Mouse (Mus musculus): ENCODE results near the gene Il20rb. TPM values are rescaled to one million over a fixed set of nuclear protein-coding genes. Genes with fewer than 3 reads are reported as not detected.

The Il20rb gene
- 0.39 and 0.89 TPM in 2 replicates for polyA plus RNA-seq (2014; fragmentation: Nextera tagmentation; extraction: Ambion mirVana)

- H3K36me3 ChIP-seq (ENCODE audit: control insufficient read depth, insufficient read depth, low read length) = no peaks in the 10 kb centered on the region
- H3K27ac ChIP-seq (ENCODE audit: low read depth, low read length) = no peak within 1 kb of the TSS
- H3K27me3 ChIP-seq (ENCODE audit: control insufficient read depth, insufficient read depth, low read length) = no peaks in the 10 kb centered on the region
- no peak within 1 kb of the TSS for H3K4me3 ChIP-seq (ENCODE audit: low read depth, low read length)
- peaks cover 7% of the 10 kb centered on the region; the same call in 1 of the 2 replicates for H3K4me1 ChIP-seq (ENCODE audit: control insufficient read depth, insufficient read depth, low read length)
- H3K9me3 ChIP-seq (replicated peaks; ENCODE audit: control insufficient read depth, low read length) = no peaks in the 10 kb centered on the region
- no peak within 1 kb of the TSS for H3K9ac ChIP-seq (ENCODE audit: low read depth, low read length)
- no peak within 1 kb of the TSS for H3K4me2 ChIP-seq
- 85% methylated on average over 5 of the region's 5 CpGs for WGBS (ENCODE audit: insufficient replicate concordance)
- ATAC-seq (replicated peaks; ENCODE audit: insufficient number of reproducible peaks, low FRiP score, low TSS enrichment) = no peak
Measured at GRCm38 (mm10) chr9:100486431-100486830, at the start of gene Il20rb. TSS of gene Il20rb (minus strand) at chr9:100486788.

- no peak overlapping the region for H3K9ac ChIP-seq (ENCODE audit: low read depth, low read length)
- no peaks in the 10 kb centered on the region; the same call in 1 of the 2 replicates for H3K36me3 ChIP-seq (ENCODE audit: control insufficient read depth, insufficient read depth, low read length)
- no peak overlapping the region for H3K4me2 ChIP-seq
- WGBS (ENCODE audit: insufficient replicate concordance) = 79% methylated on average over 2 of the region's 2 CpGs
- no peaks in the 10 kb centered on the region for H3K9me3 ChIP-seq (replicated peaks; ENCODE audit: control insufficient read depth, low read length)
- 0 out of 2 replicates have a peak, but pooled peaks cover 4% of the 10 kb centered on the region for H3K4me1 ChIP-seq (ENCODE audit: control insufficient read depth, insufficient read depth, low read length)
- ATAC-seq (replicated peaks; ENCODE audit: insufficient number of reproducible peaks, low FRiP score, low TSS enrichment) = no peak
- H3K27me3 ChIP-seq (ENCODE audit: control insufficient read depth, insufficient read depth, low read length) = no peaks in the 10 kb centered on the region
- H3K27ac ChIP-seq (ENCODE audit: low read depth, low read length) = no peak overlapping the region
- H3K4me3 ChIP-seq (ENCODE audit: low read depth, low read length) = no peak overlapping the region
Measured at GRCm38 (mm10) chr9:100535618-100536262, 49.2 kb upstream of the Il20rb start.

- peaks cover 2% of the 10 kb centered on the region; the same call in 1 of the 2 replicates for H3K4me1 ChIP-seq (ENCODE audit: control insufficient read depth, insufficient read depth, low read length)
- no peak overlapping the region for H3K27ac ChIP-seq (ENCODE audit: low read depth, low read length)
- WGBS (ENCODE audit: insufficient replicate concordance) = 64% methylated on average over 3 of the region's 3 CpGs
- no peak overlapping the region for H3K9ac ChIP-seq (ENCODE audit: low read depth, low read length)
- H3K9me3 ChIP-seq (replicated peaks; ENCODE audit: control insufficient read depth, low read length) = no peaks in the 10 kb centered on the region
- H3K36me3 ChIP-seq (ENCODE audit: control insufficient read depth, insufficient read depth, low read length) = no peaks in the 10 kb centered on the region; the same call in 1 of the 2 replicates
- no peaks in the 10 kb centered on the region for H3K27me3 ChIP-seq (ENCODE audit: control insufficient read depth, insufficient read depth, low read length)
- no peak overlapping the region for H3K4me2 ChIP-seq
- ATAC-seq (replicated peaks; ENCODE audit: insufficient number of reproducible peaks, low FRiP score, low TSS enrichment) = no peak
- H3K4me3 ChIP-seq (ENCODE audit: low read depth, low read length) = no peak overlapping the region
Measured at GRCm38 (mm10) chr9:100534686-100535085, 48.1 kb upstream of the Il20rb start.

GRCm38 (mm10) chr9:100532847-100533505 lies 46.4 kb upstream of the Il20rb start:
- Histone ChIP-seq H3K4me3 (ENCODE audit: low read depth, low read length) (no peak overlapping the region), H3K27me3 (ENCODE audit: control insufficient read depth, insufficient read depth, low read length) (no peaks in the 10 kb centered on the region), H3K27ac (ENCODE audit: low read depth, low read length) (no peak overlapping the region), H3K9me3 (replicated peaks; ENCODE audit: control insufficient read depth, low read length) (no peaks in the 10 kb centered on the region), H3K9ac (ENCODE audit: low read depth, low read length) (no peak overlapping the region), H3K4me1 (ENCODE audit: control insufficient read depth, insufficient read depth, low read length) (peaks cover 2% of the 10 kb centered on the region; the same call in 1 of the 2 replicates), H3K4me2 (no peak overlapping the region), H3K36me3 (ENCODE audit: control insufficient read depth, insufficient read depth, low read length) (no peaks in the 10 kb centered on the region; the same call in none of the 2 replicates)
- WGBS (ENCODE audit: insufficient replicate concordance) = 60% methylated on average over 3 of the region's 3 CpGs
- no peak for ATAC-seq (replicated peaks; ENCODE audit: insufficient number of reproducible peaks, low FRiP score, low TSS enrichment)

GRCm38 (mm10) chr9:100531296-100531695 lies 44.7 kb upstream of the Il20rb start:
- H3K4me3 ChIP-seq (ENCODE audit: low read depth, low read length) = no peak overlapping the region
- no peaks in the 10 kb centered on the region for H3K9me3 ChIP-seq (replicated peaks; ENCODE audit: control insufficient read depth, low read length)
- ATAC-seq (replicated peaks; ENCODE audit: insufficient number of reproducible peaks, low FRiP score, low TSS enrichment) = no peak
- H3K4me2 ChIP-seq = no peak overlapping the region
- no peak overlapping the region for H3K9ac ChIP-seq (ENCODE audit: low read depth, low read length)
- H3K4me1 ChIP-seq (ENCODE audit: control insufficient read depth, insufficient read depth, low read length) = peaks cover 2% of the 10 kb centered on the region; the same call in 1 of the 2 replicates
- 74% methylated on average over 1 of the region's 1 CpGs for WGBS (ENCODE audit: insufficient replicate concordance)
- H3K27ac ChIP-seq (ENCODE audit: low read depth, low read length) = no peak overlapping the region
- no peaks in the 10 kb centered on the region; the same call in none of the 2 replicates for H3K36me3 ChIP-seq (ENCODE audit: control insufficient read depth, insufficient read depth, low read length)
- no peaks in the 10 kb centered on the region for H3K27me3 ChIP-seq (ENCODE audit: control insufficient read depth, insufficient read depth, low read length)

- no peak overlapping the region for H3K4me3 ChIP-seq (ENCODE audit: low read depth, low read length)
- 78% methylated on average over 2 of the region's 2 CpGs for WGBS (ENCODE audit: insufficient replicate concordance)
- H3K27me3 ChIP-seq (ENCODE audit: control insufficient read depth, insufficient read depth, low read length) = no peaks in the 10 kb centered on the region
- no peaks in the 10 kb centered on the region; the same call in 1 of the 2 replicates for H3K36me3 ChIP-seq (ENCODE audit: control insufficient read depth, insufficient read depth, low read length)
- ATAC-seq (replicated peaks; ENCODE audit: insufficient number of reproducible peaks, low FRiP score, low TSS enrichment) = no peak
- no peak overlapping the region for H3K27ac ChIP-seq (ENCODE audit: low read depth, low read length)
- H3K4me2 ChIP-seq = no peak overlapping the region
- peaks cover 10% of the 10 kb centered on the region; the same call in 1 of the 2 replicates for H3K4me1 ChIP-seq (ENCODE audit: control insufficient read depth, insufficient read depth, low read length)
- no peak overlapping the region for H3K9ac ChIP-seq (ENCODE audit: low read depth, low read length)
- H3K9me3 ChIP-seq (replicated peaks; ENCODE audit: control insufficient read depth, low read length) = no peaks in the 10 kb centered on the region
Measured at GRCm38 (mm10) chr9:100525225-100525624, 38.6 kb upstream of the Il20rb start.

GRCm38 (mm10) chr9:100522029-100522428 lies 35.4 kb upstream of the Il20rb start:
- no peak for ATAC-seq (replicated peaks; ENCODE audit: insufficient number of reproducible peaks, low FRiP score, low TSS enrichment)
- no peaks in the 10 kb centered on the region for H3K9me3 ChIP-seq (replicated peaks; ENCODE audit: control insufficient read depth, low read length)
- H3K9ac ChIP-seq (ENCODE audit: low read depth, low read length) = no peak overlapping the region
- H3K4me1 ChIP-seq (ENCODE audit: control insufficient read depth, insufficient read depth, low read length) = peaks cover 10% of the 10 kb centered on the region; the same call in 1 of the 2 replicates
- H3K4me2 ChIP-seq = no peak overlapping the region
- H3K27ac ChIP-seq (ENCODE audit: low read depth, low read length) = no peak overlapping the region
- WGBS (ENCODE audit: insufficient replicate concordance) = 69% methylated on average over 2 of the region's 2 CpGs
- no peaks in the 10 kb centered on the region for H3K36me3 ChIP-seq (ENCODE audit: control insufficient read depth, insufficient read depth, low read length)
- no peaks in the 10 kb centered on the region for H3K27me3 ChIP-seq (ENCODE audit: control insufficient read depth, insufficient read depth, low read length)
- no peak overlapping the region for H3K4me3 ChIP-seq (ENCODE audit: low read depth, low read length)

GRCm38 (mm10) chr9:100520586-100520985 lies 34.0 kb upstream of the Il20rb start:
- no peak overlapping the region for H3K4me3 ChIP-seq (ENCODE audit: low read depth, low read length)
- H3K36me3 ChIP-seq (ENCODE audit: control insufficient read depth, insufficient read depth, low read length) = no peaks in the 10 kb centered on the region
- no peak for ATAC-seq (replicated peaks; ENCODE audit: insufficient number of reproducible peaks, low FRiP score, low TSS enrichment)
- H3K4me2 ChIP-seq = no peak overlapping the region
- no peak overlapping the region for H3K27ac ChIP-seq (ENCODE audit: low read depth, low read length)
- 1% methylated on average over 2 of the region's 2 CpGs for WGBS (ENCODE audit: insufficient replicate concordance)
- H3K27me3 ChIP-seq (ENCODE audit: control insufficient read depth, insufficient read depth, low read length) = no peaks in the 10 kb centered on the region
- no peaks in the 10 kb centered on the region for H3K9me3 ChIP-seq (replicated peaks; ENCODE audit: control insufficient read depth, low read length)
- H3K4me1 ChIP-seq (ENCODE audit: control insufficient read depth, insufficient read depth, low read length) = peaks cover 10% of the 10 kb centered on the region; the same call in 1 of the 2 replicates
- no peak overlapping the region for H3K9ac ChIP-seq (ENCODE audit: low read depth, low read length)

All from heart, embryonic 11.5 days (tissue).